ENCODE assay signal across 21 mouse cellular contexts in the genomic region with DNA sequence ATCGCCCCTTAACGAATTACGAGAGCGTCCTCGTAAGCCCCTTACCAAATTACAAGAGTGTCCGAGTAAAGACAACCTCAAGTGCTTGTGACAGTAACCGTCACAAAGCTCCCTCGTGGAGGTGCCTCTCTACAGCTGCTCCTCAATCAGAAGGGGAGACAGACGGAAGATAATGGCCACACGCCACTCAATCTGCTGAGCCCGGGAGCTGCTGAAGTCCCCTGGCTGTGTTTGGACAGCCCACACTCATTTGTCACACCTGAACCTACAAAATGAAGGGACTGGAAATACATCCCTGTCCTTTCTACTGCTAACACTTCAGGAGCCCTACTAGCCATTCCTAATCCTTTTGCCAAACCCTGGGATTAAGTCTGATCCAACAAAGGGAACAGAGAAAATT. TPM values are rescaled to one million over a fixed set of nuclear protein-coding genes. Genes with fewer than 3 reads are reported as not detected.
DNase-seq lines count a peak whose midpoint lies in the region; ATAC-seq lines count a peak whose summit lies in the region.
"Had no signal": no experiment of that assay in that cellular context is flagged by ENCODE, and none has a peak within 500 bp of the region (broad histone marks: within the 10 kb centered on the region; RNA-seq: fewer than 3 reads in every experiment).

No protein-coding gene starts in this region.

- no peaks in the 10 kb centered on the region for H3K27me3 ChIP-seq in midbrain, embryonic 12.5 days
- H3K27me3 ChIP-seq in midbrain, embryonic 11.5 days (ENCODE audit: control insufficient read depth, insufficient read depth, low read length): no peaks in the 10 kb centered on the region
- H3K27me3 ChIP-seq in midbrain, embryonic 13.5 days: no peaks in the 10 kb centered on the region
- H3K27me3 ChIP-seq in midbrain, embryonic 16.5 days (ENCODE audit: control insufficient read depth, insufficient read depth, low read depth, low read length): no peaks in the 10 kb centered on the region
- H3K27me3 ChIP-seq: embryonic facial prominence, embryonic 12.5 days; heart, embryonic 13.5 days; hindbrain, embryonic 12.5 days had no signal

- H3K4me3 ChIP-seq in midbrain, embryonic 12.5 days: no peak overlapping the region
- H3K4me3 ChIP-seq in midbrain, embryonic 11.5 days (ENCODE audit: low read depth, low read length): no peak overlapping the region
- no peak overlapping the region for H3K4me3 ChIP-seq in midbrain, embryonic 13.5 days (replicated peaks)
- H3K4me3 ChIP-seq in midbrain, embryonic 16.5 days (ENCODE audit: low read depth, low read length): no peak overlapping the region
- H3K4me3 ChIP-seq: embryonic facial prominence, embryonic 12.5 days; forebrain, embryonic 12.5 days; heart, embryonic 13.5 days; hindbrain, embryonic 12.5 days had no signal

- H3K9me3 ChIP-seq in midbrain, embryonic 12.5 days: no peaks in the 10 kb centered on the region
- no peaks in the 10 kb centered on the region for H3K9me3 ChIP-seq in midbrain, embryonic 11.5 days (ENCODE audit: control insufficient read depth, low read length)
- no peaks in the 10 kb centered on the region for H3K9me3 ChIP-seq in midbrain, embryonic 13.5 days
- H3K9me3 ChIP-seq in midbrain, embryonic 16.5 days (replicated peaks; ENCODE audit: control insufficient read depth, low read length, poor library complexity, severe bottlenecking): no peaks in the 10 kb centered on the region
- H3K9me3 ChIP-seq: embryonic facial prominence, embryonic 12.5 days; forebrain, embryonic 12.5 days; heart, embryonic 13.5 days; hindbrain, embryonic 12.5 days had no signal

- 45% methylated on average over 11 of the region's 11 CpGs for WGBS in midbrain, embryonic 12.5 days
- 49% methylated on average over 11 of the region's 11 CpGs for WGBS in midbrain, embryonic 11.5 days
- 36% methylated on average over 11 of the region's 11 CpGs for WGBS in midbrain, embryonic 13.5 days
- WGBS in midbrain, embryonic 16.5 days: 38% methylated on average over 11 of the region's 11 CpGs

- DNase-seq in heart, adult 11 months: peak; percentile 62
- no peak for DNase-seq in heart, postnatal 4 days
- DNase-seq in midbrain, embryonic 11.5 days (ENCODE audit: low spot score, missing footprints): no peak
- no peak for DNase-seq in layer of hippocampus, postnatal 36 days
- DNase-seq: adrenal gland, adult 2 months; adrenal gland, postnatal 25 days; cerebellum, adult 11 months; cerebellum, adult 9-10 months; embryo, embryonic 11 days; forebrain, postnatal 0 days; gastrocnemius, postnatal 25 days; heart, postnatal 36 days had no signal

- H3K4me2 ChIP-seq in midbrain, embryonic 12.5 days (replicated peaks): no peak overlapping the region
- no peak overlapping the region for H3K4me2 ChIP-seq in midbrain, embryonic 11.5 days
- no peak overlapping the region for H3K4me2 ChIP-seq in midbrain, embryonic 13.5 days (replicated peaks)
- H3K4me2 ChIP-seq in midbrain, embryonic 16.5 days (ENCODE audit: low read length): no peak overlapping the region
- H3K4me2 ChIP-seq: embryonic facial prominence, embryonic 12.5 days; forebrain, embryonic 12.5 days; heart, embryonic 13.5 days; hindbrain, embryonic 12.5 days had no signal

- H3K27ac ChIP-seq in midbrain, embryonic 12.5 days (replicated peaks): 0 out of 2 replicates have a peak overlapping the region, but pooled peaks have one; percentile 42
- no peak overlapping the region for H3K27ac ChIP-seq in midbrain, embryonic 11.5 days (ENCODE audit: low read depth, low read length)
- peak overlapping the region; percentile 48 for H3K27ac ChIP-seq in midbrain, embryonic 13.5 days
- no peak overlapping the region; the same call in 1 of the 2 replicates for H3K27ac ChIP-seq in midbrain, embryonic 16.5 days (ENCODE audit: low read length)
- H3K27ac ChIP-seq: embryonic facial prominence, embryonic 12.5 days; forebrain, embryonic 12.5 days; heart, embryonic 13.5 days; hindbrain, embryonic 12.5 days had no signal

- ATAC-seq in midbrain, embryonic 12.5 days (ENCODE audit: low FRiP score, low read depth): no peak
- no peak for ATAC-seq in midbrain, embryonic 11.5 days (ENCODE audit: low FRiP score)
- peak; percentile 43 for ATAC-seq in midbrain, embryonic 13.5 days
- peak; percentile 52 for ATAC-seq in midbrain, embryonic 16.5 days
- ATAC-seq: forebrain, postnatal 0 days; inflammation-experienced regulatory T-cells, adult 6 months; intestine, postnatal 0 days had no signal

- H3K4me1 ChIP-seq in midbrain, embryonic 12.5 days: peaks cover 16% of the 10 kb centered on the region
- peaks cover 8% of the 10 kb centered on the region for H3K4me1 ChIP-seq in midbrain, embryonic 11.5 days (ENCODE audit: control insufficient read depth, insufficient read depth, low read length)
- H3K4me1 ChIP-seq in midbrain, embryonic 13.5 days (replicated peaks): peaks cover 28% of the 10 kb centered on the region
- peaks cover 8% of the 10 kb centered on the region; the same call in 1 of the 2 replicates for H3K4me1 ChIP-seq in midbrain, embryonic 16.5 days (ENCODE audit: control insufficient read depth, insufficient read depth, low read length)
- H3K4me1 ChIP-seq: heart, embryonic 13.5 days had no signal

- peaks cover 9% of the 10 kb centered on the region; the same call in 1 of the 2 replicates for H3K36me3 ChIP-seq in midbrain, embryonic 12.5 days
- no peaks in the 10 kb centered on the region for H3K36me3 ChIP-seq in midbrain, embryonic 11.5 days (ENCODE audit: control insufficient read depth, insufficient read depth, low read length)
- peaks cover 36% of the 10 kb centered on the region for H3K36me3 ChIP-seq in midbrain, embryonic 13.5 days
- H3K36me3 ChIP-seq in midbrain, embryonic 16.5 days (ENCODE audit: control insufficient read depth, insufficient read depth, low read length): peaks cover 4% of the 10 kb centered on the region; the same call in 1 of the 2 replicates

- no peak overlapping the region for H3K9ac ChIP-seq in midbrain, embryonic 12.5 days (replicated peaks)
- no peak overlapping the region for H3K9ac ChIP-seq in midbrain, embryonic 11.5 days (ENCODE audit: low read length)
- H3K9ac ChIP-seq in midbrain, embryonic 13.5 days (replicated peaks): peak overlapping the region; percentile 2; the same call in 1 of the 2 replicates
- no peak overlapping the region for H3K9ac ChIP-seq in midbrain, embryonic 16.5 days (ENCODE audit: low read depth, low read length)
- H3K9ac ChIP-seq: embryonic facial prominence, embryonic 12.5 days; forebrain, embryonic 12.5 days; forebrain, postnatal 0 days; heart, embryonic 13.5 days; hindbrain, embryonic 12.5 days had no signal

RNA-seq across cellular contexts. Expression of gene Sgo2a, which starts 54.0 kb away (rescaled TPM):
- 10 to 100 TPM; 18.0 to 22.5 TPM for total RNA-seq in heart, postnatal 4 days (2021)
- 21.7 and 23.5 TPM in 2 replicates for polyA plus RNA-seq in midbrain, embryonic 12.5 days (2016; fragmentation: Nextera tagmentation; extraction: Ambion mirVana)
- 30.3 and 30.5 TPM in 2 replicates for polyA plus RNA-seq in midbrain, embryonic 11.5 days (2014; fragmentation: Nextera tagmentation; extraction: Ambion mirVana)
- polyA plus RNA-seq in midbrain, embryonic 13.5 days (2015; fragmentation: Nextera tagmentation; extraction: Ambion mirVana): 8.4 and 8.5 TPM in 2 replicates
- polyA plus RNA-seq in midbrain, embryonic 16.5 days (2015; fragmentation: Nextera tagmentation; extraction: Ambion mirVana): 2.0 and 3.2 TPM in 2 replicates
- total RNA-seq in layer of hippocampus, postnatal 36 days (2021): under 1 TPM; 0.50 to 0.58 TPM

Comparison
In these comparisons a context has a peak if more than half of its experiments do, and no peak if none do; other contexts are left out.
1. ATAC-seq: peak in midbrain, embryonic 13.5 days (single experiment) and midbrain, embryonic 16.5 days (single experiment); none in midbrain, embryonic 12.5 days (single experiment) and midbrain, embryonic 11.5 days (single experiment).
2. H3K27ac ChIP-seq: peak in midbrain, embryonic 12.5 days (single experiment) and midbrain, embryonic 13.5 days (single experiment); none in midbrain, embryonic 11.5 days (single experiment) and midbrain, embryonic 16.5 days (single experiment).